Comparison of ENCODE assay signal across 32 mouse cellular contexts in genomic region chr14:98643756-98644155, GRCm38 (mm10).
"Had no signal": no experiment of that assay in that cellular context is flagged by ENCODE, and none has a peak within 500 bp of the region (broad histone marks: within the 10 kb centered on the region; RNA-seq: fewer than 3 reads in every experiment).

No protein-coding gene starts in this region.

- H3K36me3 ChIP-seq: limb, embryonic 10.5 days; limb, embryonic 12.5 days; limb, embryonic 13.5 days; limb, embryonic 15.5 days; liver, embryonic 12.5 days; liver, embryonic 13.5 days; liver, embryonic 15.5 days; lung, embryonic 15.5 days; midbrain, embryonic 10.5 days; midbrain, embryonic 12.5 days; midbrain, embryonic 13.5 days; midbrain, embryonic 15.5 days; neural tube, embryonic 12.5 days; neural tube, embryonic 13.5 days had no signal

- H3K9me3 ChIP-seq: limb, embryonic 10.5 days; limb, embryonic 12.5 days; limb, embryonic 13.5 days; limb, embryonic 15.5 days; liver, embryonic 12.5 days; liver, embryonic 13.5 days; liver, embryonic 15.5 days; lung, embryonic 15.5 days; midbrain, embryonic 10.5 days; midbrain, embryonic 12.5 days; midbrain, embryonic 13.5 days; midbrain, embryonic 15.5 days; neural tube, embryonic 12.5 days; neural tube, embryonic 13.5 days had no signal

- H3K4me3 ChIP-seq: limb, embryonic 10.5 days; limb, embryonic 12.5 days; limb, embryonic 13.5 days; limb, embryonic 15.5 days; liver, embryonic 12.5 days; liver, embryonic 13.5 days; liver, embryonic 15.5 days; lung, embryonic 15.5 days; megakaryocyte, embryonic 14.5 days; midbrain, embryonic 10.5 days; midbrain, embryonic 12.5 days; midbrain, embryonic 13.5 days; midbrain, embryonic 15.5 days; myocyte; neural tube, embryonic 12.5 days; neural tube, embryonic 13.5 days had no signal

- H3K9ac ChIP-seq: limb, embryonic 12.5 days; limb, embryonic 13.5 days; limb, embryonic 15.5 days; liver, embryonic 12.5 days; liver, embryonic 13.5 days; liver, embryonic 14.5 days; liver, embryonic 15.5 days; liver, postnatal 0 days; lung, embryonic 14.5 days; lung, embryonic 15.5 days; midbrain, embryonic 12.5 days; midbrain, embryonic 13.5 days; midbrain, embryonic 15.5 days; neural tube, embryonic 12.5 days; neural tube, embryonic 13.5 days had no signal

- H3K4me1 ChIP-seq: limb, embryonic 10.5 days; limb, embryonic 13.5 days; limb, embryonic 15.5 days; liver, embryonic 12.5 days; liver, embryonic 13.5 days; liver, embryonic 15.5 days; lung, embryonic 15.5 days; megakaryocyte, embryonic 14.5 days; midbrain, embryonic 12.5 days; midbrain, embryonic 13.5 days; midbrain, embryonic 15.5 days; neural tube, embryonic 12.5 days had no signal

- ATAC-seq: liver, embryonic 12.5 days; liver, postnatal 0 days; lung, postnatal 0 days; midbrain, embryonic 13.5 days; midbrain, embryonic 15.5 days; midbrain, embryonic 16.5 days had no signal

- H3K27ac ChIP-seq: limb, embryonic 10.5 days; limb, embryonic 12.5 days; limb, embryonic 13.5 days; limb, embryonic 15.5 days; liver, embryonic 12.5 days; liver, embryonic 13.5 days; liver, embryonic 14.5 days; liver, embryonic 15.5 days; lung, embryonic 15.5 days; macrophage; midbrain, embryonic 10.5 days; midbrain, embryonic 12.5 days; midbrain, embryonic 13.5 days; midbrain, embryonic 15.5 days; neural tube, embryonic 12.5 days; neural tube, embryonic 13.5 days had no signal

- H3K4me2 ChIP-seq: limb, embryonic 12.5 days; limb, embryonic 13.5 days; limb, embryonic 15.5 days; liver, embryonic 11.5 days; liver, embryonic 12.5 days; liver, embryonic 13.5 days; liver, embryonic 15.5 days; lung, embryonic 14.5 days; lung, embryonic 15.5 days; midbrain, embryonic 12.5 days; midbrain, embryonic 13.5 days; midbrain, embryonic 15.5 days; neural tube, embryonic 12.5 days; neural tube, embryonic 13.5 days had no signal

- H3K27me3 ChIP-seq: limb, embryonic 12.5 days; limb, embryonic 13.5 days; limb, embryonic 15.5 days; liver, embryonic 12.5 days; liver, embryonic 13.5 days; liver, embryonic 15.5 days; lung, embryonic 15.5 days; megakaryocyte, embryonic 14.5 days; midbrain, embryonic 12.5 days; midbrain, embryonic 13.5 days; midbrain, embryonic 15.5 days; neural tube, embryonic 12.5 days had no signal

- DNase-seq: left cerebral cortex, postnatal 4 days; liver; liver, embryonic 13.5 days; liver, postnatal 0 days; lung, adult 18-20 months; lung, adult 2 months; lung, embryonic 14.5 days; lung, postnatal 10 days; lung, postnatal 14 days; lung, postnatal 36 days; lung, postnatal 4 days; midbrain, embryonic 14.5 days had no signal
